Mouse (Mus musculus): ENCODE measurements around the gene Socs3.

The Socs3 gene

GRCm38 (mm10) chr11:117969945-117970872 lies at the start of gene Socs3:
Gene Socs3 (minus strand): TSS chr11:117970047.
- peak; percentile 87 for DNase-seq (ENCODE audit: low read depth, low spot score)

- peak; percentile 20 for DNase-seq (ENCODE audit: low read depth, low spot score)
Observed at GRCm38 (mm10) chr11:118018328-118018727, 48.5 kb upstream of the Socs3 start.

- no peak for DNase-seq (ENCODE audit: low read depth, low spot score)
Observed at GRCm38 (mm10) chr11:118015381-118016145, 45.7 kb upstream of the Socs3 start.

- no peak for DNase-seq (ENCODE audit: low read depth, low spot score)
Observed at GRCm38 (mm10) chr11:118014391-118014995, 44.6 kb upstream of the Socs3 start.

GRCm38 (mm10) chr11:118013339-118013738 lies 43.5 kb upstream of the Socs3 start:
- DNase-seq (ENCODE audit: low read depth, low spot score): no peak

- DNase-seq (ENCODE audit: low read depth, low spot score): no peak
Observed at GRCm38 (mm10) chr11:118012595-118012994, 42.7 kb upstream of the Socs3 start.

GRCm38 (mm10) chr11:118009865-118010571 lies 40.2 kb upstream of the Socs3 start:
- no peak for DNase-seq (ENCODE audit: low read depth, low spot score)

- DNase-seq (ENCODE audit: low read depth, low spot score): no peak
Observed at GRCm38 (mm10) chr11:118008843-118009242, 39.0 kb upstream of the Socs3 start.

GRCm38 (mm10) chr11:118008144-118008805 lies 38.4 kb upstream of the Socs3 start:
- no peak for DNase-seq (ENCODE audit: low read depth, low spot score)

- no peak for DNase-seq (ENCODE audit: low read depth, low spot score)
Observed at GRCm38 (mm10) chr11:118007460-118008143, 37.8 kb upstream of the Socs3 start.

- no peak for DNase-seq (ENCODE audit: low read depth, low spot score)
Observed at GRCm38 (mm10) chr11:118004217-118004616, 34.4 kb upstream of the Socs3 start.

- no peak for DNase-seq (ENCODE audit: low read depth, low spot score)
Observed at GRCm38 (mm10) chr11:118003718-118004117, 33.9 kb upstream of the Socs3 start.

GRCm38 (mm10) chr11:118003176-118003575 lies 33.3 kb upstream of the Socs3 start:
- no peak for DNase-seq (ENCODE audit: low read depth, low spot score)

GRCm38 (mm10) chr11:118000565-118001215 lies 30.8 kb upstream of the Socs3 start:
- DNase-seq (ENCODE audit: low read depth, low spot score): no peak

GRCm38 (mm10) chr11:118000083-118000482 lies 30.2 kb upstream of the Socs3 start:
- DNase-seq (ENCODE audit: low read depth, low spot score): no peak

- DNase-seq (ENCODE audit: low read depth, low spot score): no peak
Observed at GRCm38 (mm10) chr11:117999260-117999934, 29.6 kb upstream of the Socs3 start.

- no peak for DNase-seq (ENCODE audit: low read depth, low spot score)
Observed at GRCm38 (mm10) chr11:117998356-117998755, 28.5 kb upstream of the Socs3 start.

- DNase-seq (ENCODE audit: low read depth, low spot score): no peak
Observed at GRCm38 (mm10) chr11:117997085-117997484, 27.2 kb upstream of the Socs3 start.

- DNase-seq (ENCODE audit: low read depth, low spot score): no peak
Observed at GRCm38 (mm10) chr11:117996066-117996465, 26.2 kb upstream of the Socs3 start.

Measured in forelimb bud, embryonic 11.5 days (tissue).